Mouse (Mus musculus): ENCODE results near the gene Klhl21. TPM values are rescaled to one million over a fixed set of nuclear protein-coding genes. Genes with fewer than 3 reads are reported as not detected.

Klhl21 gene
- polyA plus RNA-seq, 1 experiment from 2014 or later = 5.3 TPM

DNA sequence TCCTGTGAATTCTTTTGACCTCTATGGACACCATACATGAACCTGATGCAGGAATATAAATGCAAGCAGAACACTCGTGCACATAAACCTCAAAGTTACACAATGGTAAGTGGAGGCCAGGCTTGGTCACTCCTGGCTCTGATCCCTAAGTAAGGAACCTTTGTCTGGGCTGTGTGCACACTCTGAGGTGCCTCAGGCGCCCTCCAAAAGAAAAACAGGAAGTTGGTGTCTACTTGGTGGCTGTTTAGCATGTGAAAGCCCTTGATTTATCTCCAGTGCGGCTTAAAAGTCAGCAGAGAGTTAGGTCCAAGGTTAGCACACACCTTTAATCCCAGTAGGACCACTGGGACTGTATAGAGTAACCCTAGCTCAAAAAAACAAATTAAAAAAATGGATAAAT lies 9.1 kb upstream of the Klhl21 start:
- H3K27me3 ChIP-seq (replicated peaks; ENCODE audit: control insufficient read depth, insufficient read depth, low read length) = no peaks in the 10 kb centered on the region

GRCm38 (mm10) chr4:152000906-152001305 lies 7.7 kb upstream of the Klhl21 start:
- 20% methylated on average over 4 of the region's 4 CpGs for WGBS
- H3K9ac ChIP-seq (ENCODE audit: low read depth, low read length) = no peak overlapping the region
- no peak for TF ChIP-seq CTCF (IDR thresholded peaks at IDR 0.05; ENCODE audit: low read depth)

More for the DNA sequence above, 9.1 kb upstream of the Klhl21 start:
- no peaks in the 10 kb centered on the region; the same call in 1 of the 2 replicates for H3K36me3 ChIP-seq (ENCODE audit: control insufficient read depth, insufficient read depth)
- H3K9me3 ChIP-seq (ENCODE audit: control insufficient read depth) = no peaks in the 10 kb centered on the region
- TF ChIP-seq CTCF (IDR thresholded peaks at IDR 0.05; ENCODE audit: low read depth) = no peak
- H3K4me2 ChIP-seq (replicated peaks; ENCODE audit: low read depth) = no peak overlapping the region
- no peaks in the 10 kb centered on the region for H3K4me1 ChIP-seq (replicated peaks; ENCODE audit: control insufficient read depth, insufficient read depth, low read length)
- no peak overlapping the region for H3K9ac ChIP-seq (ENCODE audit: low read depth, low read length)
- WGBS = 75% methylated on average over 3 of the region's 3 CpGs
- no peak overlapping the region for H3K4me3 ChIP-seq (ENCODE audit: low read depth, low read length)
- ATAC-seq = no peak
- H3K27ac ChIP-seq (ENCODE audit: low read depth, low read length) = no peak overlapping the region

DNA sequence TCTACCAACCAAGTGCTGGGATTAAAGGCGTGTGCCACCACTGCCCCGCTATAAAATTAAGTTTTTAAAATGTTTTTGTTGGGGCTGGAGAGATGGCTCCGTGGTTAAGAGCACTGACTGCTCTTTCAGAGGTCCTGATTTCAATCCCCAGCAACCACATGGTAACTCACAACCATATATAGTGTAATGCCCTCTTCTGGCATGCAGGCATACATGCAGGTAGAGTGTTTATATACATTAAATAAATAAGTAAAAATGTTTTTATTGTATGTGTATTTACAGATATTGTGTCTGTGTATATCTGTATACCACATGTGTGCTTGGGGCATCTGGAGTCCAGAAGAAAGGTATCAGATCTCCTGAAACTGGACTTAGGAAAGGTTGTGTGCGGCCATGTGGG lies 7.3 kb upstream of the Klhl21 start:
- no peak overlapping the region for H3K27ac ChIP-seq (ENCODE audit: low read depth, low read length)
- H3K4me3 ChIP-seq (ENCODE audit: low read depth, low read length) = no peak overlapping the region
- no peaks in the 10 kb centered on the region for H3K27me3 ChIP-seq (replicated peaks; ENCODE audit: control insufficient read depth, insufficient read depth, low read length)
- H3K4me2 ChIP-seq (replicated peaks; ENCODE audit: low read depth) = no peak overlapping the region
- H3K9me3 ChIP-seq (ENCODE audit: control insufficient read depth) = no peaks in the 10 kb centered on the region
- no peak for ATAC-seq
- peak; percentile 38 for TF ChIP-seq CTCF (IDR thresholded peaks at IDR 0.05; ENCODE audit: low read depth)
- WGBS = 75% methylated on average over 4 of the region's 4 CpGs
- no peak overlapping the region for H3K9ac ChIP-seq (ENCODE audit: low read depth, low read length)
- no peaks in the 10 kb centered on the region for H3K4me1 ChIP-seq (replicated peaks; ENCODE audit: control insufficient read depth, insufficient read depth, low read length)
- no peaks in the 10 kb centered on the region for H3K36me3 ChIP-seq (ENCODE audit: control insufficient read depth, insufficient read depth)

More at GRCm38 (mm10) chr4:152000906-152001305, 7.7 kb upstream of the Klhl21 start:
- Histone ChIP-seq H3K4me1 (replicated peaks; ENCODE audit: control insufficient read depth, insufficient read depth, low read length) (no peaks in the 10 kb centered on the region), H3K4me3 (ENCODE audit: low read depth, low read length) (no peak overlapping the region), H3K36me3 (ENCODE audit: control insufficient read depth, insufficient read depth) (no peaks in the 10 kb centered on the region; the same call in 1 of the 2 replicates), H3K4me2 (replicated peaks; ENCODE audit: low read depth) (no peak overlapping the region), H3K27me3 (replicated peaks; ENCODE audit: control insufficient read depth, insufficient read depth, low read length) (no peaks in the 10 kb centered on the region), H3K27ac (ENCODE audit: low read depth, low read length) (no peak overlapping the region), H3K9me3 (ENCODE audit: control insufficient read depth) (no peaks in the 10 kb centered on the region)
- no peak for ATAC-seq

- no peak overlapping the region for H3K9ac ChIP-seq (ENCODE audit: low read depth, low read length)
- no peak overlapping the region for H3K4me3 ChIP-seq (ENCODE audit: low read depth, low read length)
- WGBS = 64% methylated on average over 3 of the region's 3 CpGs
- no peaks in the 10 kb centered on the region for H3K4me1 ChIP-seq (replicated peaks; ENCODE audit: control insufficient read depth, insufficient read depth, low read length)
- H3K4me2 ChIP-seq (replicated peaks; ENCODE audit: low read depth) = no peak overlapping the region
- H3K27ac ChIP-seq (ENCODE audit: low read depth, low read length) = no peak overlapping the region
- TF ChIP-seq CTCF (IDR thresholded peaks at IDR 0.05; ENCODE audit: low read depth) = no peak
- H3K9me3 ChIP-seq (ENCODE audit: control insufficient read depth) = no peaks in the 10 kb centered on the region
- ATAC-seq = no peak
- H3K36me3 ChIP-seq (ENCODE audit: control insufficient read depth, insufficient read depth) = no peaks in the 10 kb centered on the region
- no peaks in the 10 kb centered on the region for H3K27me3 ChIP-seq (replicated peaks; ENCODE audit: control insufficient read depth, insufficient read depth, low read length)
Observed at GRCm38 (mm10) chr4:152002063-152002462, 6.5 kb upstream of the Klhl21 start.

- H3K27me3 ChIP-seq (replicated peaks; ENCODE audit: control insufficient read depth, insufficient read depth, low read length) = no peaks in the 10 kb centered on the region
- H3K36me3 ChIP-seq (ENCODE audit: control insufficient read depth, insufficient read depth) = no peaks in the 10 kb centered on the region
- no peaks in the 10 kb centered on the region for H3K9me3 ChIP-seq (ENCODE audit: control insufficient read depth)
- H3K27ac ChIP-seq (ENCODE audit: low read depth, low read length) = no peak overlapping the region
- WGBS = 75% methylated on average over 6 of the region's 6 CpGs
- H3K9ac ChIP-seq (ENCODE audit: low read depth, low read length) = no peak overlapping the region
- peaks cover 8% of the 10 kb centered on the region for H3K4me1 ChIP-seq (replicated peaks; ENCODE audit: control insufficient read depth, insufficient read depth, low read length)
- H3K4me3 ChIP-seq (ENCODE audit: low read depth, low read length) = no peak overlapping the region
- no peak for ATAC-seq
- peak; percentile 55 for TF ChIP-seq CTCF (IDR thresholded peaks at IDR 0.05; ENCODE audit: low read depth)
- H3K4me2 ChIP-seq (replicated peaks; ENCODE audit: low read depth) = no peak overlapping the region
Observed at GRCm38 (mm10) chr4:152006137-152006536, 2.5 kb upstream of the Klhl21 start.

DNA sequence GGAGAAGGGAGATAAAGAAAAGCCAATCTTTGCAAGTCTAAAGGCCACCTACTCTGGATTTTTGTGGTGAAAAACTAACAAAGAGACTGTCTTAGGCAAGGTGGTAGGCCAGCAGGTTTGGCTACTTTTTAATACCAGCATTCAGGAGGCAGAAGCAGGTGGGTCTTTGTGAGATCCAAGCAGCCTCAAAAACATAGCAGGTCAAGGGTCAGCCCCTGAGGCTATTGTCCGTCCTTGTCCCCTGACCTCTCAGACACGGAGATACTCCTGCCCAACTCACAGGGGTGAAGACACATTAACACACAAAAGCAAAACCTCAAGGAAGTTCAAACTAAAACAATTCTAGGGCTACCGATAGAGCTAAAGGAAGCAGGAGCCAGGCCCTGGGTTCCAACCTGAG lies 1.8 kb upstream of the Klhl21 start:
- Histone ChIP-seq H3K4me1 (replicated peaks; ENCODE audit: control insufficient read depth, insufficient read depth, low read length) (peaks cover 8% of the 10 kb centered on the region), H3K4me2 (replicated peaks; ENCODE audit: low read depth) (peak overlapping the region; percentile 100; the same call in 1 of the 2 replicates), H3K9ac (ENCODE audit: low read depth, low read length) (no peak overlapping the region), H3K36me3 (ENCODE audit: control insufficient read depth, insufficient read depth) (no peaks in the 10 kb centered on the region; the same call in 1 of the 2 replicates), H3K27ac (ENCODE audit: low read depth, low read length) (no peak overlapping the region; the same call in 1 of the 2 replicates), H3K9me3 (ENCODE audit: control insufficient read depth) (no peaks in the 10 kb centered on the region), H3K27me3 (replicated peaks; ENCODE audit: control insufficient read depth, insufficient read depth, low read length) (no peaks in the 10 kb centered on the region), H3K4me3 (ENCODE audit: low read depth, low read length) (no peak overlapping the region)
- ATAC-seq = no peak
- no peak for TF ChIP-seq CTCF (IDR thresholded peaks at IDR 0.05; ENCODE audit: low read depth)
- WGBS = 61% methylated on average over 3 of the region's 3 CpGs
